Mouse (Mus musculus) E14TG2a.4 (cell line): Measurements from ENCODE around the gene Oma1.

Experiments used
- CTCF ChIP-seq: conservative IDR thresholded peaks from 2 replicates; pipeline ENCODE4 v1.5.1; 2014; ENCODE audit warnings: low read length
- POU5F1 ChIP-seq: IDR thresholded peaks from 2 replicates; pipeline ENCODE4 v1.6.1; 2014; ENCODE audit warnings: low read length, borderline replicate concordance

GRCm38 (mm10) chr4:103290763-103291162, 22.8 kb upstream of the Oma1 start, which contains the start of gene 4921539E11Rik:
- TF ChIP-seq CTCF (no peak), POU5F1 (no peak)
